Mouse (Mus musculus) embryonic facial prominence, embryonic 11.5 days (tissue): ENCODE measurements around the gene Il1rapl1. TPM values are rescaled to one million over a fixed set of nuclear protein-coding genes. Genes with fewer than 3 reads are reported as not detected.

Experiments used
- ATAC-seq: fragments of 200-750 bp; cut with Nextera tagmentation; replicated peaks from 2 replicates; pipeline ENCODE4 v1.8.0; 2017; ENCODE audit warnings: low read depth; ENCODE audit not compliant: insufficient number of reproducible peaks, low FRiP score, low TSS enrichment
- DNase-seq: peaks from one replicate; pipeline ENCODE4 v3.0.0-alpha.2; 2015; ENCODE audit warnings: low spot score
- H3K27ac ChIP-seq: fragments of 300-500 bp; sonication (generic); replicated peaks from 2 replicates; pipeline ENCODE4 v1.5.1; 2014; ENCODE audit warnings: mild to moderate bottlenecking, low read depth, low read length, control low read depth
- H3K27me3 ChIP-seq: fragments of 300-500 bp; sonication (generic); 2 replicates; pipeline ENCODE4 v1.6.1; 2014; ENCODE audit warnings: mild to moderate bottlenecking, low read length, moderate library complexity, mixed read lengths; ENCODE audit not compliant: control insufficient read depth, insufficient read depth
- H3K36me3 ChIP-seq: fragments of 300-500 bp; sonication (generic); replicated peaks from 2 replicates; pipeline ENCODE4 v1.6.1; 2014; ENCODE audit warnings: low read depth, mild to moderate bottlenecking, low read length, moderate library complexity, mixed read lengths; ENCODE audit not compliant: control insufficient read depth, insufficient read depth
- H3K4me1 ChIP-seq: fragments of 300-500 bp; sonication (generic); 2 replicates; pipeline ENCODE4 v1.6.1; 2014; ENCODE audit warnings: low read length, mixed read lengths; ENCODE audit not compliant: control insufficient read depth, insufficient read depth
- H3K4me2 ChIP-seq: fragments of 300-500 bp; sonication (generic); 2 replicates; pipeline ENCODE4 v1.6.1; 2014; ENCODE audit warnings: low read depth, mild to moderate bottlenecking, control low read depth, low read length, moderate library complexity
- H3K4me3 ChIP-seq: fragments of 300-500 bp; sonication (generic); 2 replicates; pipeline ENCODE4 v1.5.1; 2014; ENCODE audit warnings: low read depth, low read length, control low read depth
- H3K9ac ChIP-seq: fragments of 300-500 bp; sonication (generic); replicated peaks from 2 replicates; pipeline ENCODE4 v1.6.1; 2014; ENCODE audit warnings: mild to moderate bottlenecking, control low read depth, low read length
- H3K9me3 ChIP-seq: fragments of 300-500 bp; sonication (generic); replicated peaks from 2 replicates; pipeline ENCODE4 v1.6.1; 2016; ENCODE audit warnings: mild to moderate bottlenecking, low read length, inconsistent platforms, mixed read lengths; ENCODE audit not compliant: control insufficient read depth
- WGBS: fragments of 180-500 bp; shearing (Covaris S2); extraction: QIAGEN DNeasy Blood & Tissue Kit; methylation state at CpG from one replicate; pipeline ENCODE4 v1.1.7; 2014; 5-methylcytosine and 5-hydroxymethylcytosine counted together
- polyA plus RNA-seq: library from polyadenylated mRNA; unstranded; fragments of >200 nt; fragmentation: Nextera tagmentation; extraction: Ambion mirVana; gene quantifications from 2 replicates; pipeline ENCODE4 v1.2.1, GENCODE M21; 2014

Il1rapl1 gene
- 0.49 and 0.63 TPM in 2 replicates for polyA plus RNA-seq

GRCm38 (mm10) chrX:88115609-88116073 is at the start of gene Il1rapl1:
Gene Il1rapl1 (minus strand): TSS chrX:88115645.
- ATAC-seq (no peak; the same call in 1 of the 2 replicates), DNase-seq (peak; percentile 39)
- peak within 1 kb of the TSS; percentile 33 for H3K4me2 ChIP-seq
- peak within 1 kb of the TSS; percentile 31 for H3K4me3 ChIP-seq
- WGBS, result 24% methylated on average over 12 of the region's 12 CpGs
- no peaks in the 10 kb centered on the region for H3K4me1 ChIP-seq
- no peaks in the 10 kb centered on the region for H3K27me3 ChIP-seq
- H3K9ac ChIP-seq, result peak within 1 kb of the TSS; percentile 35
- no peak within 1 kb of the TSS for H3K27ac ChIP-seq
- H3K36me3 ChIP-seq, result no peaks in the 10 kb centered on the region
- H3K9me3 ChIP-seq, result no peaks in the 10 kb centered on the region

- Histone ChIP-seq H3K9ac (no peak overlapping the region), H3K36me3 (no peaks in the 10 kb centered on the region), H3K9me3 (no peaks in the 10 kb centered on the region), H3K27me3 (no peaks in the 10 kb centered on the region), H3K4me3 (no peak overlapping the region), H3K4me1 (no peaks in the 10 kb centered on the region), H3K4me2 (no peak overlapping the region), H3K27ac (no peak overlapping the region)
- no peak for DNase-seq
- WGBS, result 47% methylated on average over 2 of the region's 2 CpGs
- ATAC-seq, result no peak
These were observed 42.6 kb upstream of the Il1rapl1 start for GRCm38 (mm10) chrX:88158037-88158436.

GRCm38 (mm10) chrX:88125612-88126011 is 10.2 kb upstream of the Il1rapl1 start:
- H3K27me3 ChIP-seq, result no peaks in the 10 kb centered on the region
- H3K9me3 ChIP-seq, result no peaks in the 10 kb centered on the region
- H3K36me3 ChIP-seq, result no peaks in the 10 kb centered on the region
- no peak for ATAC-seq
- DNase-seq, result no peak
- no peak overlapping the region for H3K4me3 ChIP-seq
- H3K9ac ChIP-seq, result no peak overlapping the region
- 50% methylated on average over 3 of the region's 3 CpGs for WGBS
- H3K4me1 ChIP-seq, result no peaks in the 10 kb centered on the region
- H3K27ac ChIP-seq, result no peak overlapping the region
- H3K4me2 ChIP-seq, result no peak overlapping the region

- 82% methylated on average over 3 of the region's 3 CpGs for WGBS
- Histone ChIP-seq H3K9me3 (no peaks in the 10 kb centered on the region), H3K27me3 (no peaks in the 10 kb centered on the region), H3K4me1 (no peaks in the 10 kb centered on the region), H3K4me3 (no peak overlapping the region), H3K27ac (no peak overlapping the region), H3K4me2 (no peak overlapping the region), H3K36me3 (no peaks in the 10 kb centered on the region), H3K9ac (no peak overlapping the region)
- no peak for DNase-seq
- ATAC-seq, result no peak
These were observed 4.6 kb upstream of the Il1rapl1 start for GRCm38 (mm10) chrX:88120070-88120469.

GRCm38 (mm10) chrX:88117858-88118257 is 2.4 kb upstream of the Il1rapl1 start:
- 58% methylated on average over 3 of the region's 3 CpGs for WGBS
- no peak overlapping the region for H3K4me2 ChIP-seq
- no peaks in the 10 kb centered on the region for H3K4me1 ChIP-seq
- H3K36me3 ChIP-seq, result no peaks in the 10 kb centered on the region
- no peaks in the 10 kb centered on the region for H3K9me3 ChIP-seq
- H3K9ac ChIP-seq, result no peak overlapping the region
- ATAC-seq (no peak), DNase-seq (no peak)
- no peaks in the 10 kb centered on the region for H3K27me3 ChIP-seq
- no peak overlapping the region for H3K4me3 ChIP-seq
- H3K27ac ChIP-seq, result no peak overlapping the region

GRCm38 (mm10) chrX:88116326-88116725 is 881 bp upstream of the Il1rapl1 start:
- WGBS, result 11% methylated on average over 3 of the region's 3 CpGs
- Histone ChIP-seq H3K36me3 (no peaks in the 10 kb centered on the region), H3K4me2 (peak overlapping the region; percentile 33; the same call in 1 of the 2 replicates), H3K4me3 (no peak overlapping the region), H3K9ac (no peak overlapping the region), H3K4me1 (no peaks in the 10 kb centered on the region), H3K27me3 (no peaks in the 10 kb centered on the region), H3K9me3 (no peaks in the 10 kb centered on the region), H3K27ac (no peak overlapping the region)
- no peak for ATAC-seq
- no peak for DNase-seq

- H3K9ac ChIP-seq, result no peak overlapping the region
- no peak overlapping the region for H3K27ac ChIP-seq
- H3K4me2 ChIP-seq, result no peak overlapping the region
- H3K4me1 ChIP-seq, result no peaks in the 10 kb centered on the region
- no peaks in the 10 kb centered on the region for H3K9me3 ChIP-seq
- H3K4me3 ChIP-seq, result no peak overlapping the region
- no peaks in the 10 kb centered on the region for H3K27me3 ChIP-seq
- ATAC-seq (no peak), DNase-seq (no peak)
- no peaks in the 10 kb centered on the region for H3K36me3 ChIP-seq
- WGBS, result 59% methylated on average over 6 of the region's 6 CpGs
These were observed 1.9 kb downstream of the Il1rapl1 start for GRCm38 (mm10) chrX:88113561-88113960.

GRCm38 (mm10) chrX:88112254-88112653 is 3.2 kb downstream of the Il1rapl1 start:
- 35% methylated on average over 2 of the region's 2 CpGs for WGBS
- Histone ChIP-seq H3K4me3 (no peak overlapping the region), H3K36me3 (no peaks in the 10 kb centered on the region), H3K9me3 (no peaks in the 10 kb centered on the region), H3K9ac (no peak overlapping the region), H3K4me1 (no peaks in the 10 kb centered on the region), H3K4me2 (no peak overlapping the region), H3K27me3 (no peaks in the 10 kb centered on the region), H3K27ac (no peak overlapping the region)
- DNase-seq (no peak), ATAC-seq (no peak)
